Mouse (Mus musculus) brain, embryonic 14.5 days (tissue): ENCODE data around the gene Trim66.

ENCODE experiments used
- CTCF ChIP-seq: fragments of 200-500 bp; IDR thresholded peaks from 2 replicates; pipeline ENCODE4 v1.5.1; 2012; ENCODE audit warnings: inconsistent platforms, mild to moderate bottlenecking, moderate library complexity, borderline replicate concordance; ENCODE audit not compliant: insufficient read depth, insufficient read length; ENCODE audit errors: extremely low read depth
- POLR2A ChIP-seq: fragments of 200-500 bp; IDR thresholded peaks from 2 replicates; pipeline ENCODE4 v1.6.1; 2012; ENCODE audit warnings: mild to moderate bottlenecking, inconsistent platforms, borderline replicate concordance; ENCODE audit not compliant: poor library complexity, insufficient read depth, insufficient read length, severe bottlenecking; ENCODE audit errors: extremely low read depth

- TF ChIP-seq CTCF, result no peak
- no peak for TF ChIP-seq POLR2A
These were observed 36.9 kb upstream of the Trim66 start for GRCm38 (mm10) chr7:109544792-109545191.
